Mouse (Mus musculus) stomach, embryonic 16.5 days (tissue): ENCODE results near the gene Anapc15. TPM values are rescaled to one million over a fixed set of nuclear protein-coding genes. Genes with fewer than 3 reads are reported as not detected.
A peak's percentile ranks its signal among the peaks of the same experiment; 100 is the strongest.

ENCODE experiments used
- ATAC-seq: fragments of 200-750 bp; cut with Nextera tagmentation; 2 replicates; pipeline ENCODE4 v1.8.0; 2017; ENCODE audit warnings: moderate number of reproducible peaks, moderate TSS enrichment; ENCODE audit not compliant: insufficient read depth, low FRiP score
- H3K27ac ChIP-seq: fragments of 300-500 bp; sonication (generic); 2 replicates; pipeline ENCODE4 v1.5.1; 2014; ENCODE audit warnings: low read length
- H3K27me3 ChIP-seq: fragments of 300-500 bp; sonication (generic); 2 replicates; pipeline ENCODE4 v1.6.1; 2014; ENCODE audit warnings: low read length, control low read depth, mixed read lengths; ENCODE audit not compliant: control insufficient read depth, insufficient read depth
- H3K36me3 ChIP-seq: fragments of 300-500 bp; sonication (generic); 2 replicates; pipeline ENCODE4 v1.6.1; 2014; ENCODE audit warnings: low read length; ENCODE audit not compliant: control insufficient read depth, insufficient read depth
- H3K4me1 ChIP-seq: fragments of 300-500 bp; sonication (generic); 2 replicates; pipeline ENCODE4 v1.6.1; 2014; ENCODE audit warnings: low read length, control low read depth, mixed read lengths; ENCODE audit not compliant: control insufficient read depth, insufficient read depth
- H3K4me2 ChIP-seq: fragments of 300-500 bp; sonication (generic); 2 replicates; pipeline ENCODE4 v1.6.1; 2014; ENCODE audit warnings: low read depth, low read length, mixed read lengths
- H3K4me3 ChIP-seq: fragments of 300-500 bp; sonication (generic); replicated peaks from 2 replicates; pipeline ENCODE4 v1.5.1; 2014; ENCODE audit warnings: mild to moderate bottlenecking, low read length
- H3K9ac ChIP-seq: fragments of 300-500 bp; sonication (generic); 2 replicates; pipeline ENCODE4 v1.6.1; 2014; ENCODE audit warnings: low read length
- H3K9me3 ChIP-seq: fragments of 300-500 bp; sonication (generic); replicated peaks from 2 replicates; pipeline ENCODE4 v1.6.1; 2016; ENCODE audit warnings: low read length, control low read depth; ENCODE audit not compliant: control insufficient read depth
- WGBS: fragments of 180-500 bp; shearing (Covaris S2); extraction: QIAGEN DNeasy Blood & Tissue Kit; methylation state at CpG from one replicate; pipeline ENCODE4 v1.1.7; 2014; 5-methylcytosine and 5-hydroxymethylcytosine counted together
- polyA plus RNA-seq: library from polyadenylated mRNA; unstranded; fragments of >200 nt; fragmentation: Nextera tagmentation; extraction: Ambion mirVana; gene quantifications from 2 replicates; pipeline ENCODE4 v1.2.1, GENCODE M21; 2015

Gene Anapc15
- polyA plus RNA-seq, 1 experiment from 2014 or later, result 55.9 TPM

- Histone ChIP-seq H3K4me3 (peak within 1 kb of the TSS; percentile 94), H3K27ac (peak within 1 kb of the TSS; percentile 97), H3K36me3 (0 out of 2 replicates have a peak, but pooled peaks cover 10% of the 10 kb centered on the region), H3K4me1 (peaks cover 28% of the 10 kb centered on the region), H3K4me2 (peak within 1 kb of the TSS; percentile 82), H3K9ac (peak within 1 kb of the TSS; percentile 98), H3K27me3 (no peaks in the 10 kb centered on the region), H3K9me3 (no peaks in the 10 kb centered on the region)
- WGBS, result under 1% methylated on average over 64 of the region's 64 CpGs
- peak; percentile 90 for ATAC-seq
Measured at GRCm38 (mm10) chr7:101837606-101838471, 25.7 kb upstream of the Anapc15 start, which contains the start of gene Inppl1. Gene Inppl1 (minus strand): TSS chr7:101838229.

DNA sequence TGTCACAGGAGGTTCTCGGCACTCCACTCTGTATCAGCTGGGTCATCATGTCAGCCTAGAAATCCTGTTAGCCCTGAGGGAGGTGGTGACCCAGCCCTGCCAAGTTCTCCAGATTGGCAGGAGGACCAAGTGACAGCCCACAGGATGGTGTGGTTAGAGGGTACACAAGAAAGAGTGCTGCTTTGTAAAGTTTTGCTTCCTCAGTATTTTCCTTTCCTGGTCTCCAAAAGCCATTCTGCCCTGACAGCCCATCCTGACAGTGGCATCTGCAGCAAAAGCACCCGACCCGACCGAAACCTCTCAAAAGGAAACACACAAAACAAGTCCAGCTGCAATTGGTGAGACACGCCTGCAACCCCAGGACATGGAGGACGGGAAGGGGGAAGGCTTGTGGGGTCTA, 19.3 kb upstream of the Anapc15 start:
- Histone ChIP-seq H3K27ac (no peak overlapping the region), H3K36me3 (no peaks in the 10 kb centered on the region), H3K9ac (no peak overlapping the region), H3K27me3 (no peaks in the 10 kb centered on the region), H3K4me3 (no peak overlapping the region), H3K4me2 (no peak overlapping the region), H3K4me1 (no peaks in the 10 kb centered on the region), H3K9me3 (no peaks in the 10 kb centered on the region)
- no peak for ATAC-seq
- 61% methylated on average over 6 of the region's 6 CpGs for WGBS

- 79% methylated on average over 1 of the region's 1 CpGs for WGBS
Measured at GRCm38 (mm10) chr7:101847934-101848333, 15.6 kb upstream of the Anapc15 start.

GRCm38 (mm10) chr7:101851689-101852088, 11.8 kb upstream of the Anapc15 start:
- H3K27me3 ChIP-seq, result no peaks in the 10 kb centered on the region
- WGBS, result 78% methylated on average over 6 of the region's 6 CpGs
- no peak overlapping the region for H3K9ac ChIP-seq
- H3K36me3 ChIP-seq, result no peaks in the 10 kb centered on the region
- H3K4me3 ChIP-seq, result no peak overlapping the region
- H3K9me3 ChIP-seq, result no peaks in the 10 kb centered on the region
- no peak overlapping the region for H3K27ac ChIP-seq
- no peak for ATAC-seq
- H3K4me2 ChIP-seq, result no peak overlapping the region
- H3K4me1 ChIP-seq, result no peaks in the 10 kb centered on the region

More at GRCm38 (mm10) chr7:101847934-101848333, 15.6 kb upstream of the Anapc15 start:
- no peaks in the 10 kb centered on the region for H3K27me3 ChIP-seq
- H3K27ac ChIP-seq, result no peak overlapping the region
- no peak for ATAC-seq
- H3K4me1 ChIP-seq, result no peaks in the 10 kb centered on the region
- H3K4me2 ChIP-seq, result no peak overlapping the region
- no peak overlapping the region for H3K9ac ChIP-seq
- no peaks in the 10 kb centered on the region for H3K36me3 ChIP-seq
- H3K4me3 ChIP-seq, result no peak overlapping the region
- no peaks in the 10 kb centered on the region for H3K9me3 ChIP-seq

- no peaks in the 10 kb centered on the region for H3K9me3 ChIP-seq
- no peak overlapping the region for H3K4me3 ChIP-seq
- H3K27me3 ChIP-seq, result no peaks in the 10 kb centered on the region
- H3K4me2 ChIP-seq, result no peak overlapping the region
- ATAC-seq, result no peak
- no peaks in the 10 kb centered on the region for H3K36me3 ChIP-seq
- H3K9ac ChIP-seq, result no peak overlapping the region
- whole genome bisulfite sequencing, result 83% methylated on average over 6 of the region's 6 CpGs
- H3K27ac ChIP-seq, result no peak overlapping the region
- no peaks in the 10 kb centered on the region for H3K4me1 ChIP-seq
Measured at GRCm38 (mm10) chr7:101852846-101853245, 10.7 kb upstream of the Anapc15 start.

DNA sequence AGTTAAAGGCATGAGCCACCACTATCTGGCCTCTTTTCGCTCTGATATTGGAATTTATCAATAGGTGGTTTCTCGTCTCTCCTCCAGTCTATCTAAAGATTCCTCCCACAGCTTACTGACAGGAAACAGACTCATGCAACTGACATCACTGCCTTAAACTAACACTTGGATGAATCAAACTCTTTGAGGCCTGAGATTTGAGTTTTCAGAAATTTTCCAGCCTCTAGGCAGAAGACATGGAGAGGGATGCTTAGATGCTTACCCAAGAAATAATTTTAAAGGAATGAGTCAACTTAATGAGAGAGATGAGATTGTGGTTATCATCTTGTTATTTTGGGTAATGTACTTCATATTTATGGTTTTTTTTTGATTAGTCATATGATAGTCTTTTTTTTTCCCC, 9.7 kb upstream of the Anapc15 start:
- Histone ChIP-seq H3K36me3 (no peaks in the 10 kb centered on the region), H3K27me3 (no peaks in the 10 kb centered on the region), H3K9ac (no peak overlapping the region), H3K27ac (no peak overlapping the region), H3K4me3 (no peak overlapping the region), H3K4me2 (no peak overlapping the region), H3K9me3 (no peaks in the 10 kb centered on the region), H3K4me1 (no peaks in the 10 kb centered on the region; the same call in 1 of the 2 replicates)
- WGBS, result 74% methylated on average over 2 of the region's 2 CpGs
- ATAC-seq, result no peak

- H3K9ac ChIP-seq, result no peak within 1 kb of the TSS
- no peaks in the 10 kb centered on the region; the same call in 1 of the 2 replicates for H3K4me1 ChIP-seq
- no peaks in the 10 kb centered on the region for H3K36me3 ChIP-seq
- no peak within 1 kb of the TSS for H3K4me2 ChIP-seq
- H3K4me3 ChIP-seq, result no peak within 1 kb of the TSS
- no peaks in the 10 kb centered on the region for H3K27me3 ChIP-seq
- H3K9me3 ChIP-seq, result no peaks in the 10 kb centered on the region
- H3K27ac ChIP-seq, result no peak within 1 kb of the TSS
- WGBS, result 84% methylated on average over 4 of the region's 4 CpGs
- ATAC-seq, result no peak
Measured at GRCm38 (mm10) chr7:101857094-101857493, 6.4 kb upstream of the Anapc15 start, which contains the start of gene Folr2. Gene Folr2 (minus strand): TSS chr7:101857194.

DNA sequence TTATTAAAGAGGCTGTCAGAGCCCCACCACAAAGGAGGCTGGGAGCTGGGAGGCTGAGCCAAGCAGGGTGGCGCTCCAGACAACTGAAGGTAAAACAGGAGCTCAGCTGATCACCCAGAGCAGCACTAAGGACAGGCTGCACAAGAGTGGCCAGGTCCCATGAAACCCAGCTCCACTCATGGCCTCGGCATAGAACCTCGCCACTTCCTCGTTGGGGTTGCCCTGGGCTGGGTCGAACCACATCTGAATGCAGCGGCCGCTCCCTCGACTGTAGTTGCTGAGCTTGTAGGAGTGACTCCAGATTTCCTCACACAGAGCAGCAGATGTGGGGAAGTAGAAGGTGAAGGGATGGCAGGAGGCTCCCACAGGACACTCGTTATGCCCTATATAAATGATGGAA, 5.2 kb upstream of the Anapc15 start:
- no peaks in the 10 kb centered on the region for H3K36me3 ChIP-seq
- no peak overlapping the region for H3K4me3 ChIP-seq
- no peaks in the 10 kb centered on the region for H3K27me3 ChIP-seq
- no peaks in the 10 kb centered on the region; the same call in 1 of the 2 replicates for H3K4me1 ChIP-seq
- no peak for ATAC-seq
- 0 out of 2 replicates have a peak overlapping the region, but pooled peaks have one; percentile 23 for H3K27ac ChIP-seq
- WGBS, result 67% methylated on average over 9 of the region's 9 CpGs
- no peak overlapping the region for H3K9ac ChIP-seq
- no peaks in the 10 kb centered on the region for H3K9me3 ChIP-seq
- H3K4me2 ChIP-seq, result no peak overlapping the region

DNA sequence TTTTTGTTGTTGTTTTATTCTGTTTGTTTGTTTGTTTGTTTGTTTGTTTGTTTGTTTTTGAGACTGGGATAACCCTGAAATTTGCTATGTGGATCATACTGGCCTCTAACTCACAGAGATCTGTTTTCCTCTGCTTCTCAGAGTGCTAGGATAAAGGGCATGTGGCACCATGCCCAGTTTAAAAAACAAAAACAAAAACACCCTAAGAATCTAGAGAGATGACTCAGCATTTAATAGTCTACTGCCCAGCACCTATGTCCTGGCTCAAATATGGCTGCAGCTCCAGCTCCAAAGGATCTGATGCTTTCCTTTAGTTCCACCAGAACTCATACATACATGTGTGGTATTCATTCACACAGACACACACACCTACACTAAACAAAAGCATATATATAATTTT, 2.5 kb upstream of the Anapc15 start:
- no peak overlapping the region for H3K9ac ChIP-seq
- no peaks in the 10 kb centered on the region for H3K27me3 ChIP-seq
- no peaks in the 10 kb centered on the region; the same call in 1 of the 2 replicates for H3K4me1 ChIP-seq
- H3K4me3 ChIP-seq, result no peak overlapping the region
- no peak overlapping the region for H3K27ac ChIP-seq
- no peak overlapping the region for H3K4me2 ChIP-seq
- no peak for ATAC-seq
- H3K36me3 ChIP-seq, result no peaks in the 10 kb centered on the region
- no peaks in the 10 kb centered on the region for H3K9me3 ChIP-seq
